Mouse (Mus musculus) bone marrow macrophage, adult 2 months (primary cell): ENCODE results near the gene Zfp28. TPM values are rescaled to one million over a fixed set of nuclear protein-coding genes. Genes with fewer than 3 reads are reported as not detected.

ENCODE experiments used
- H3K27ac ChIP-seq: 2 replicates; pipeline ENCODE4 v1.5.1; 2012; ENCODE audit warnings: low read depth, low read length; ENCODE audit not compliant: insufficient read depth
- H3K4me1 ChIP-seq: 2 replicates; pipeline ENCODE4 v1.6.1; 2012; ENCODE audit warnings: low read length; ENCODE audit not compliant: control insufficient read depth, insufficient read depth
- H3K4me3 ChIP-seq: 2 replicates; pipeline ENCODE4 v1.5.1; 2012; ENCODE audit warnings: mild to moderate bottlenecking, low read length, moderate library complexity; ENCODE audit not compliant: insufficient read depth
- CTCF ChIP-seq: IDR thresholded peaks from 2 replicates; pipeline ENCODE4 v1.5.1; 2012; ENCODE audit warnings: low read depth, mild to moderate bottlenecking, low read length, moderate library complexity
- POLR2A ChIP-seq: IDR thresholded peaks from 2 replicates; pipeline ENCODE4 v1.6.1; 2012; ENCODE audit warnings: mild to moderate bottlenecking, low read depth, low read length, borderline replicate concordance
- polyA plus RNA-seq: library from polyadenylated mRNA; stranded (reverse); fragments of >200 nt; gene quantifications from 2 replicates; pipeline ENCODE4 v1.2.4, GENCODE M21; 2012; ENCODE audit not compliant: missing spikeins, insufficient read depth, insufficient read length

Gene Zfp28
- polyA plus RNA-seq, 1 experiment, result 8.7 TPM

DNA sequence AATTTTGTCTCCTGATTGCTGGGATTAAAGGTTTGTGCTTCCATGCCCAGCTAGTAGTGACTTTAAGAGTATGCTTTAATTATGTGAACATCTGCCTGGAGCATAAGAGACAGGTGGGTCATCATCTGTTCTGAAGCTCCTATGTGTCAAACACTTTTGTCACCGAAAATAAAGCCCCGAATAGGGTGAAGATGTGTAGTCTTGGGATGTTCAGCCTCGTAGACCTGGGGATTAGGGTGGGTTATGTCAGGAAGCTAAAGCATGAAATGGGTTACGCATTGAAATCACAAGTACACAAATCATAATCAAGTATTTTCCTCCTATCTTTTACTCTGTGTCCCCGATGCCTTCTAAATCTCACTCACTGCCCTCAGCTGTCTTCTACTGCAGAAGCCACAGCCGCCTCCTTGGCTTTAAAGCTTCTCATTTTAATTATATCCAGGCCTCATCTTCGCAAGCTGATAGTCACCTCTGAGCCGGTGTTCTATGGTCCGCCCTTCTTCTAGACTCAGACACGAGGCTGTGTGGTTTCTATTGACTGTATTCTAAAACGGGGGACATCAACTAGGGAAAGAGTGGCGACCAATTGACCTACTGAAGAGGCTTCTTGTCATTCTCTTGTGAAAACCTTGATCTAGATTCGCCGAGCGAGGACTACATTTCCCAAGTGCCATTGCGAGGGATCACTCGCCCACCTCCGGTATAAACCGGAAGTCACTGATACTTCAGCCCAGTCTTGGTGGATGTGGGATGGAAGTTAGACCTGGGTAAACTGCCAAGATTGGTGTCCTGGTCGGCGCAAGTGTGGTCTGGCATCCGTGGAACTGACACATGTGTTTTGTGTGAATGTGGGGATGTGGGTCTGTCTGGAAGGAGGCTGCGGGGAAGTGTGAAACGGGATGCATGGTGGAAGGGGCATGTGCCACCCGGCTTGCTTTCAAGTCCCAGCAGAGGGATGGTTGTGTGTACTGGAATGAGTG is 15.2 kb downstream of the Zfp28 start, which contains the start of gene Smim17:
Gene Smim17 (plus strand): TSS at position 720 of the 980 bp plus-strand sequence.
- H3K4me3 ChIP-seq, result peak within 1 kb of the TSS; percentile 70
- H3K27ac ChIP-seq, result no peak within 1 kb of the TSS
- H3K4me1 ChIP-seq, result peaks cover 3% of the 10 kb centered on the region; the same call in 1 of the 2 replicates
- TF ChIP-seq CTCF (no peak), POLR2A (no peak)

DNA sequence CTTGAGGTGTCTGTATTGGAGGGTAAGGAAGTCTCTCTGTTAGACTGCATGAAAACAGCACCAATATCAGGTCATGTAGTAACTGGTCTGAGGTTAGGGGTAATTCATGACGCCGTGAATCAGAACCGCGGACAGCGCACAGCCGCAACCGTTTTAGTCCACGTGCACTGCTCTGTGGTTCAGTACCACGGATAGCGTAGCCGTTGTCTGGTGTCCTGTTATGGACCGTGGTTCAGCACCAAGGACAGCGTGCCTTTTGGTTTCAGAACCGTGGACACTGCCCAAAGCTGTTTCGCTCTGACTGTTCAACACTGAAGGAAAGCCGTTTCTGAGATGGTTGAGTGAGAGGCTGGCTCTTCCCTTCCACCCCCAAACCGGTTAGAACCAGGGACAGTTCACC is 26.9 kb downstream of the Zfp28 start, which contains the start of gene Gm20715:
Gene Gm20715 (plus strand): TSS at position 235 of the 400 bp plus-strand sequence.
- Histone ChIP-seq H3K4me1 (no peaks in the 10 kb centered on the region), H3K4me3 (no peak within 1 kb of the TSS), H3K27ac (no peak within 1 kb of the TSS)
- TF ChIP-seq POLR2A (no peak), CTCF (no peak)

DNA sequence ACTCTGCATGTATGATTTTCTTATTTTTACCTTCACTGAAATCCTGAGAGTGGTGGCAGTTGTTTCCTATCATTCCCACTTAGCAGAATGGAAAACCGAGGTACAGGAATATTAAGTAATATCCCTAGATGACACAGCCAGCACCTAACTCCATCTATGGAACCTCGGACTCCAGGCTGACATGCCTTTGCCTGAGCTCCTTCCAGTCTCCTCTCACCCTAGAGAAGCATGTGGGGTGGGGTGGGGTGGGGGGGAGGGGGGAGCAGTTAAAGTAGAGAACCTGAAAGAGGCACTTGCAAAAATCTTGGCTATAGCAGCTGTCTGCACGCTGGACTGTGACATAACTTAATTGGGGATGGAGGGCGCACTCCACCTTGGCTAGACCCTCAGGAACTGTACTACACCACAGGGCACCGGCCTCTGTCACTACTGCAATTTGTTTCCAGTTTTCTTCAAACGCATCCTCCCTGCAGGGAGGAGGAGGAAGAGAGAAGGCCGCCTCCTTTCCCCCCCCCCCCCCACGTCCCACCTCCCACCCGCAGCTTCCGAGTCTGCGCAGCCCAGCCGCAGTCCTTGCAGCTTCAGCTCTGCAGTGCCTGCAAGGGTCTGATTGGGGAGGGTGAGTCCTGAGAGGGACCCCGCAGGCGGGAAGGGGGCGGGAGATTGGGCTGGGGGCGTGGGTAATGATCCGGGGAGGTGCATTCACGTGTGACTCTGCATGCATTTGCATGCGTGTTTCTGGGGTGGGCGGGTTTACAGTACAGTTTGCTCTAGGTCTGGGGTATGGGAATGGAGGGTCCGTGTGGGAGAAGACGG is 31.7 kb downstream of the Zfp28 start:
- no peak overlapping the region for H3K27ac ChIP-seq
- TF ChIP-seq POLR2A, result no peak
- TF ChIP-seq CTCF, result no peak
- H3K4me3 ChIP-seq, result no peak overlapping the region
- no peaks in the 10 kb centered on the region for H3K4me1 ChIP-seq

DNA sequence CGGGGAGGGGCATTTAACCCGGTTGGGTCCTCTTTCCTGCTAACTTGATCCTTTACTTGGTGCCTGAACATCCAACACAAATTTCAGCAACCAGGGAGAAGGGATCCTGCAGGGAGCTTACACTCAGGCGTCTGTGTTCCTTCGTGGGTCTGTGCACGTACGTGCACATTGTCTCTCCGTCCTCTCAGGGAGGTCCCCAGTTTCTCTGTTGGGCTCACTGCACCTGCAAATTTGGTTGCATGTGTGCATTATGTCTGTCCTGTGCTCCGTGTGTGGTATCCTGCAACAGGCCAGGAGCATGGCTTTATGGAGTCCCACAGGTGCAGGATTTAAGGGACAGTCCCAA is 32.3 kb downstream of the Zfp28 start:
- TF ChIP-seq CTCF, result no peak
- TF ChIP-seq POLR2A, result no peak
- no peak overlapping the region for H3K27ac ChIP-seq

DNA sequence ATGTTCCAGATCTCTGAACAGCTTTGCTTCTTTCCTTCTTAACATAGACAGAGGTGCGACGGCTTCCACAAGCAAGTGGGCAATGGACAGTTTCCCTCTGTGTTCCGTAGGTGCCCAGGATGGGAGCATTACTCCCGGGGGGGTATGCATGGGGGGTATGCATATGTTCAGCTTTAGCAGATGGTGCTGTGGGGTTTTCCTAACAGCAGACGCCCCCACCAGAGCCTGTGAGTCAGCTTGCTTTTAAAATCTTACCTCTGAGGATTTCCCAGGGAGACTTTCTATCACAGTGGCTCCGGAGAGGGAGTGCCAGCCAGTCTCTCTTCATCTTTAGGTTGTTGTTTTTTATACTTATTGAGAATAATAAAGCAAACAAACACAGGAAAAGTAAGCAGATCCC is 36.8 kb downstream of the Zfp28 start:
- Histone ChIP-seq H3K4me3 (no peak overlapping the region), H3K27ac (no peak overlapping the region), H3K4me1 (no peaks in the 10 kb centered on the region)
- TF ChIP-seq POLR2A, result no peak
- TF ChIP-seq CTCF, result no peak

More for the DNA sequence above, 32.3 kb downstream of the Zfp28 start:
- no peak overlapping the region for H3K4me3 ChIP-seq
- H3K4me1 ChIP-seq, result no peaks in the 10 kb centered on the region

DNA sequence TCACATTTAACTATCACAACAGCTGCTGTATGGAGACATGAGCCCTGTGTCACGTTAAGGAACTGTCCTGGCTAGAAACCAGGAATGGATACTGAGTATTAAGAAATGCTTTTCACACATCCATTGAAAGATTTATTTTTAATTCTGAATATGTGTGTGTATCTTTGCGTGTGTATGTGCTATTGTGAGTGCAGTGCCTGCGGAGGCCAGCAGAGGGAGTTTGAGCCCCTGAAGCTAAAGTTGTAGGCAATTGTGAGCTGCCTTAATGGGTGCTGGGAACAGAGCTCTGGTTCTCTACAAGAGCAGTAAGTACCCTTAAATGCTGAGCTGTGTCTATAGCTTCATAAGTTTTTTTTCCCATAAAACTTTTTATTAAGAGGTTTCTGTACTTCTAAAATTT is 46.3 kb downstream of the Zfp28 start:
- no peak overlapping the region for H3K4me3 ChIP-seq
- no peak overlapping the region for H3K27ac ChIP-seq
- no peaks in the 10 kb centered on the region for H3K4me1 ChIP-seq
- no peak for TF ChIP-seq POLR2A
- TF ChIP-seq CTCF, result no peak

DNA sequence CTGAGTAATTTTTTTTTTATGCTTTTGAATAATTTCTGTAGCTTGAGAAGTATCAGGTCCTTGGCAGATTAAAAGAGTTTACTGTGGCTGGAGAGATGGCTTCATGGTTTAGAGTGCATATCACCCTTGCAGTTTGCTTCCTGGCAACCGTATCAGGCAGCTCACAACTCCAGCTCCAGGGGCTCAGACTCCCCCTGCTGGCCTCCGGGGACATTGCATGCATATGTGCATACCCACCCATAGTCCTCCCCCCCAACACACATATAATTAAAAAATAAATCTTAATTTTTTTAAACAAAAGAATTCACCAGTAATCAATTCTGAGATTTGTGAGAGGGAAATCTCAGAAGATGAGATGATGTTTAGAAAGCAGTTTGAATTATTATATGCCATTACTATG is 47.2 kb downstream of the Zfp28 start:
- H3K27ac ChIP-seq, result no peak overlapping the region
- TF ChIP-seq POLR2A, result no peak
- TF ChIP-seq CTCF, result peak; percentile 60
- no peak overlapping the region for H3K4me3 ChIP-seq
- no peaks in the 10 kb centered on the region for H3K4me1 ChIP-seq

DNA sequence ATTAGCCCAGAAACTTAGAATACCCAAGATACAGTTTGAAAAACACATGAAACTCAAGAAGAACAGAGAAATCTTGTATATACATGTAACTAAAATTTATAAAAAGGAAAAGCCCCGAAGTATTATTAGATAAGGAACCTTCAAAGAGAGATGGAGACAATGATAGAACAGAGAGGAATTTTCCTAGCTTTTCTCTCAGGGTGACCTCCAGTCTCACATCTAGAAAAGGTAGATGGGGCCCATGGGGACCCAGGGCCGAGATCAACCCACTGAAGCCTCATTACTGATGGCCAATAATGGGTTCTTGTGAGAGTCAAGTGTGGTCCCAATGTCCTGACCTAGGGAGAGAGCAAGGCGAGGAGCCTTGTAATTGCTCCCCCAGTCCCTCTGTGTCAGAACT is 55.3 kb downstream of the Zfp28 start, which contains the start of gene Olfr1344:
Gene Olfr1344 (plus strand): TSS at position 301 of the 400 bp plus-strand sequence.
- H3K4me3 ChIP-seq, result no peak within 1 kb of the TSS
- no peaks in the 10 kb centered on the region for H3K4me1 ChIP-seq
- no peak within 1 kb of the TSS for H3K27ac ChIP-seq
- TF ChIP-seq POLR2A (no peak), CTCF (no peak)

DNA sequence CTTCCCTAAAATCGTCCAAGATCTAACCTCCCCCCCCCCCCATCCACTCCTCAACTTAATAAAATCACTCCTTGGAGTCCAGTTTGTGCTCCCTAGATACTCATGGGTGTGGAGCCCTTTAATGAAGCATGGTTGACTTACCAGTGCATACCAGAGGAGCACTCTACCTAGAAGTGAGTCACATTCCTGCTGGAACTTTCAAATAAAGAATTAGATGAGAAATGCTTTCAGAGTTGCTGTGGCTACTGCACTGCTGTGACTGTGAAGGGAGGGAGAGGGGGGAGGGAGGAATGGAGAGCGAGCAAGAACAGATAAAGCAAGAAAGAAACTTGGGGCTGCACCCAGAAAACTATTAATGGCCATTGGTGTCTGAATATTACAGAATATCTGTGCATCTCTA is 58.1 kb downstream of the Zfp28 start:
- Histone ChIP-seq H3K4me1 (no peaks in the 10 kb centered on the region), H3K27ac (no peak overlapping the region), H3K4me3 (no peak overlapping the region)
- TF ChIP-seq CTCF (no peak), POLR2A (no peak)

Other genes with a start within 250 kb of the Zfp28 start
- 22.8 and 25.1 TPM in 2 replicates for gene Zfp787, start 227.3 kb upstream of the Zfp28 start, polyA plus RNA-seq
- 21.8 and 24.2 TPM in 2 replicates for gene Zfp444, start 211.1 kb upstream of the Zfp28 start, polyA plus RNA-seq
- not detected in 2 replicates for gene Galp, start 186.2 kb upstream of the Zfp28 start, polyA plus RNA-seq
- gene Zscan5b, start 161.0 kb upstream of the Zfp28 start, polyA plus RNA-seq, result not detected in 2 replicates
- not detected in 2 replicates for gene Epp13, start 130.6 kb upstream of the Zfp28 start, polyA plus RNA-seq
- 2.0 and 2.9 TPM in 2 replicates for gene Zfp667, start 96.7 kb upstream of the Zfp28 start, polyA plus RNA-seq
- gene Zfp583, start 52.0 kb upstream of the Zfp28 start, polyA plus RNA-seq, result 3.2 and 3.9 TPM in 2 replicates
- 0.31 TPM in 1 of 2 replicates, not detected in the other for gene Gm3854, start 39.5 kb upstream of the Zfp28 start, polyA plus RNA-seq
- gene Zfp78, start 20.0 kb upstream of the Zfp28 start, polyA plus RNA-seq, result 2.5 and 2.7 TPM in 2 replicates
- 0.25 TPM in 1 of 2 replicates, not detected in the other for gene Smim17, start 15.4 kb downstream of the Zfp28 start, polyA plus RNA-seq
- gene Gm20715, start 27.0 kb downstream of the Zfp28 start, polyA plus RNA-seq, result 0.17 TPM in 1 of 2 replicates, not detected in the other
- not detected in 2 replicates for gene Olfr1344, start 55.4 kb downstream of the Zfp28 start, polyA plus RNA-seq
- 0.11 TPM in 1 of 2 replicates, not detected in the other for gene Olfr1336, start 72.9 kb downstream of the Zfp28 start, polyA plus RNA-seq
- gene Olfr1346, start 83.8 kb downstream of the Zfp28 start, polyA plus RNA-seq, result not detected in 2 replicates
- gene Olfr5, start 103.6 kb downstream of the Zfp28 start, polyA plus RNA-seq, result not detected in 2 replicates
- not detected in 2 replicates for gene Olfr1347, start 116.5 kb downstream of the Zfp28 start, polyA plus RNA-seq
- gene Olfr1348, start 125.5 kb downstream of the Zfp28 start, polyA plus RNA-seq, result not detected in 2 replicates
- gene Olfr1349, start 139.7 kb downstream of the Zfp28 start, polyA plus RNA-seq, result not detected in 2 replicates
- gene Olfr1350, start 181.5 kb downstream of the Zfp28 start, polyA plus RNA-seq, result not detected in 2 replicates